Mouse (Mus musculus) brain, embryonic 14.5 days (tissue): ENCODE results near the gene Tnfrsf18.

Experiments
- CTCF ChIP-seq: fragments of 200-500 bp; IDR thresholded peaks from 2 replicates; pipeline ENCODE4 v1.5.1; 2012; ENCODE audit warnings: inconsistent platforms, mild to moderate bottlenecking, moderate library complexity, borderline replicate concordance; ENCODE audit not compliant: insufficient read depth, insufficient read length; ENCODE audit errors: extremely low read depth
- POLR2A ChIP-seq: fragments of 200-500 bp; IDR thresholded peaks from 2 replicates; pipeline ENCODE4 v1.6.1; 2012; ENCODE audit warnings: mild to moderate bottlenecking, inconsistent platforms, borderline replicate concordance; ENCODE audit not compliant: poor library complexity, insufficient read depth, insufficient read length, severe bottlenecking; ENCODE audit errors: extremely low read depth

DNA sequence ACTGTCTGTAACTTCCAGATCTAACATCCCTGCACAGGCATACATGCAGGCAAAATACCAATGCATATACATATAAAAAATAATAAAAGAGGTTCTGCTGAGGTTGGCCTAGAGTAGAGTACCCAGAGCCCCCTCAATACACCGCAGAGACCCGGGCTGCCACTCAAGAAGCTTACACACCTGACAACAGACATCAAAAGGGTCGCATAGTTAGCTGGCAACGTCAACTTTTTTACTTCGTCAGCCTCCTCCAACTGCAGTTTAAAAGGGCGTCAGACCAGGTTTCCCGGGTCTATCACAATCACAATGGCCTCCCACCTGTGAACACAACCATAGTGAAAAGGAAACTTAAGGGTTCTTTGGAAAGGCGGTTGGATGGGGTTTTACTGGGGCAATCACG lies 2.4 kb upstream of the Tnfrsf18 start:
- TF ChIP-seq POLR2A (no peak), CTCF (no peak)
